Mouse (Mus musculus) MEL (cell line): ENCODE measurements around the gene Tlr7. TPM values are rescaled to one million over a fixed set of nuclear protein-coding genes. Genes with fewer than 3 reads are reported as not detected.

ENCODE experiments used
- DNase-seq: peaks from one replicate; pipeline ENCODE4 v3.0.0; 2011; ENCODE audit warnings: low read depth, low spot score
- H3K27ac ChIP-seq: 2 replicates; pipeline ENCODE4 v1.5.1; 2012; ENCODE audit warnings: low read depth, mild to moderate bottlenecking, control low read depth, low read length, moderate library complexity; ENCODE audit not compliant: control insufficient read depth
- H3K27me3 ChIP-seq, 2 experiments: fragments of 150-350 bp in 1 of 2; sonication (generic) in 1 of 2; 2 replicates each; pipeline ENCODE4 v1.6.1; 2012; ENCODE audit warnings: low read length in 2 of 2, mild to moderate bottlenecking in 2 of 2, improper control_type of control experiment in 1 of 2, moderate library complexity in 1 of 2; ENCODE audit not compliant: insufficient read depth in 2 of 2, control insufficient read depth in 1 of 2
- H3K36me3 ChIP-seq, 2 experiments: 2 replicates each; pipeline ENCODE4 v1.6.1; 2012 to 2014; ENCODE audit warnings: low read length in 2 of 2, improper control_type of control experiment in 1 of 2, inconsistent platforms in 1 of 2, mild to moderate bottlenecking in 1 of 2; ENCODE audit not compliant: insufficient read depth in 2 of 2, control insufficient read depth in 1 of 2
- H3K4me1 ChIP-seq, 2 experiments: fragments of 150-350 bp in 1 of 2; sonication (generic) in 1 of 2; 2 replicates each; pipeline ENCODE4 v1.6.1; 2012; ENCODE audit warnings: low read length in 2 of 2, improper control_type of control experiment in 1 of 2, mild to moderate bottlenecking in 1 of 2; ENCODE audit not compliant: insufficient read depth in 2 of 2, control insufficient read depth in 1 of 2
- H3K4me3 ChIP-seq, 2 experiments: fragments of 150-350 bp in 1 of 2; sonication (generic) in 1 of 2; 2 replicates each; pipeline ENCODE4 v1.5.1; 2012; ENCODE audit warnings: low read depth in 2 of 2, low read length in 2 of 2, mild to moderate bottlenecking in 2 of 2, moderate library complexity in 2 of 2, control low read depth in 1 of 2, improper control_type of control experiment in 1 of 2; ENCODE audit not compliant: control insufficient read depth in 1 of 2, insufficient read depth in 1 of 2
- H3K79me2 ChIP-seq: 2 replicates; pipeline ENCODE4 v1.6.1; 2012; ENCODE audit warnings: mild to moderate bottlenecking, low read length, moderate library complexity; ENCODE audit not compliant: control insufficient read depth, poor library complexity, insufficient read depth
- H3K9ac ChIP-seq: 2 replicates; pipeline ENCODE4 v1.6.1; 2012; ENCODE audit warnings: low read depth, mild to moderate bottlenecking, control low read depth, low read length, moderate library complexity; ENCODE audit not compliant: control insufficient read depth, poor library complexity, severe bottlenecking
- H3K9me3 ChIP-seq: fragments of 150-350 bp; sonication (generic); replicated peaks from 2 replicates; pipeline ENCODE4 v1.6.1; 2012; ENCODE audit warnings: mild to moderate bottlenecking, low read length, improper control_type of control experiment, moderate library complexity; ENCODE audit not compliant: insufficient read depth
- CHD1 ChIP-seq: IDR thresholded peaks from 2 replicates; pipeline ENCODE4 v1.6.1; 2012; ENCODE audit warnings: low read depth, mild to moderate bottlenecking, inconsistent platforms, low read length, improper control_type of control experiment
- E2F4 ChIP-seq: IDR thresholded peaks from 2 replicates; pipeline ENCODE4 v1.6.1; 2011; ENCODE audit warnings: low read depth, low read length, improper control_type of control experiment, borderline replicate concordance
- EP300 ChIP-seq, 2 experiments: IDR thresholded peaks; 2 replicates each; pipeline ENCODE4 v1.6.1; 2011; ENCODE audit warnings: improper control_type of control experiment in 2 of 2, low read length in 2 of 2, low read depth in 1 of 2, mild to moderate bottlenecking in 1 of 2
- ETS1 ChIP-seq: IDR thresholded peaks from 2 replicates; pipeline ENCODE4 v1.6.1; 2012; ENCODE audit warnings: low read depth, mild to moderate bottlenecking, inconsistent platforms, low read length, improper control_type of control experiment, moderate library complexity
- GABPA ChIP-seq: IDR thresholded peaks from 2 replicates; pipeline ENCODE4 v1.6.1; 2012; ENCODE audit warnings: low read depth, mild to moderate bottlenecking, inconsistent platforms, low read length, improper control_type of control experiment, moderate library complexity
- GATA1 ChIP-seq: IDR thresholded peaks from 2 replicates; pipeline ENCODE4 v1.6.1; 2011; ENCODE audit warnings: low read depth, low read length, improper control_type of control experiment
- HCFC1 ChIP-seq: IDR thresholded peaks from 2 replicates; pipeline ENCODE4 v1.6.1; 2012; ENCODE audit warnings: low read depth, mild to moderate bottlenecking, inconsistent platforms, low read length, improper control_type of control experiment, moderate library complexity
- MAX ChIP-seq: IDR thresholded peaks from 2 replicates; pipeline ENCODE4 v1.6.1; 2011; ENCODE audit warnings: low read length, improper control_type of control experiment
- MAZ ChIP-seq: IDR thresholded peaks from 2 replicates; pipeline ENCODE4 v1.6.1; 2012; ENCODE audit warnings: low read depth, mild to moderate bottlenecking, inconsistent platforms, low read length, improper control_type of control experiment
- MYB ChIP-seq: IDR thresholded peaks from 2 replicates; pipeline ENCODE4 v1.6.1; 2011; ENCODE audit warnings: mild to moderate bottlenecking, low read depth, low read length, improper control_type of control experiment
- MYC ChIP-seq: IDR thresholded peaks from 2 replicates; pipeline ENCODE4 v1.6.1; 2011; ENCODE audit warnings: low read depth, mild to moderate bottlenecking, low read length, improper control_type of control experiment, moderate library complexity
- NRF1 ChIP-seq: IDR thresholded peaks from 2 replicates; pipeline ENCODE4 v1.6.1; 2014; ENCODE audit warnings: low read depth, mild to moderate bottlenecking, inconsistent platforms, low read length, improper control_type of control experiment, moderate library complexity; ENCODE audit not compliant: poor library complexity, insufficient read depth, severe bottlenecking
- RAD21 ChIP-seq: IDR thresholded peaks from 2 replicates; pipeline ENCODE4 v1.6.1; 2011; ENCODE audit warnings: mild to moderate bottlenecking, low read depth, low read length, improper control_type of control experiment
- RCOR1 ChIP-seq: IDR thresholded peaks from 2 replicates; pipeline ENCODE4 v1.6.1; 2012; ENCODE audit warnings: low read depth, mild to moderate bottlenecking, inconsistent platforms, low read length, improper control_type of control experiment
- SIN3A ChIP-seq: IDR thresholded peaks from 2 replicates; pipeline ENCODE4 v1.6.1; 2012; ENCODE audit warnings: low read length, improper control_type of control experiment, inconsistent platforms
- UBTF ChIP-seq: IDR thresholded peaks from 2 replicates; pipeline ENCODE4 v1.6.1; 2012; ENCODE audit warnings: low read depth, mild to moderate bottlenecking, inconsistent platforms, low read length, improper control_type of control experiment, moderate library complexity, borderline replicate concordance; ENCODE audit not compliant: insufficient read depth
- USF2 ChIP-seq, 2 experiments: IDR thresholded peaks; 2 replicates each; pipeline ENCODE4 v1.6.1; 2011 to 2012; ENCODE audit warnings: improper control_type of control experiment in 2 of 2, low read length in 2 of 2, borderline replicate concordance in 1 of 2, inconsistent platforms in 1 of 2, low read depth in 1 of 2, mild to moderate bottlenecking in 1 of 2; ENCODE audit not compliant: insufficient read depth in 1 of 2
- ZMIZ1 ChIP-seq: IDR thresholded peaks from 2 replicates; pipeline ENCODE4 v1.6.1; 2012; ENCODE audit warnings: low read depth, mild to moderate bottlenecking, inconsistent platforms, low read length, improper control_type of control experiment, moderate library complexity
- polyA plus RNA-seq, 2 experiments: library from polyadenylated mRNA; stranded (reverse) in 1 of 2; unstranded in 1 of 2; fragments of >175 nt in 1 of 2; fragments of >200 nt in 1 of 2; gene quantifications; 2 replicates each; pipeline versions ENCODE4 v1.2.1 to v1.2.4; 2012; ENCODE audit warnings: low replicate concordance in 2 of 2, low read depth in 1 of 2; ENCODE audit not compliant: insufficient read length in 2 of 2, insufficient read depth in 1 of 2, missing spikeins in 1 of 2
- total RNA-seq: library from RNA; depleted of rRNA; stranded (reverse); fragments of 300-350 nt; gene quantifications from 2 replicates; pipeline ENCODE4 v1.2.3, GENCODE M21; 2012

Gene Tlr7
- total and polyA plus RNA-seq, 3 experiments = not detected

DNA sequence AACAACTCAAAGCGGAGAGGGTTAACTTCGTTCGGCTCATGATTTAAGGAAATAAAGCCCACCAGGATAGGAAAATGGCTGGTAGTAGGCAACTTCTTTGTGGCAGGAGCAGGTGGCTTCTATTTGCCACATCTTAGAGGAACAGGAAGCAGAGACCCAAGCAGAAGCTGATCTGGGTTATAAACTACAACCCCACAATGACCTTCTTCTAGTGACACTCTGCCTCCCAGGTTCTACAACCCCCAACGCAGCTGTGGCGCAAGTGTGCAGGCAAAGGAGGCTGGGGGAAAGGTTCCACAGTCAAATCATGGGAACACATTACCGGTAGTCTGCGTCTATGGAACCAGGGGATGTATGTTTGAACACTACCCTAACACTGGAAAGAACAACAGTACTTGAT is 29.3 kb upstream of the Tlr7 start:
- no peak for TF ChIP-seq HCFC1
- Histone ChIP-seq H3K36me3 (no peaks in the 10 kb centered on the region), H3K9me3 (no peaks in the 10 kb centered on the region), H3K27me3 (no peaks in the 10 kb centered on the region), H3K27ac (no peak overlapping the region), H3K79me2 (no peaks in the 10 kb centered on the region), H3K4me1 (no peaks in the 10 kb centered on the region), H3K9ac (no peak overlapping the region), H3K4me3 (no peak overlapping the region)
- DNase-seq = no peak

DNA sequence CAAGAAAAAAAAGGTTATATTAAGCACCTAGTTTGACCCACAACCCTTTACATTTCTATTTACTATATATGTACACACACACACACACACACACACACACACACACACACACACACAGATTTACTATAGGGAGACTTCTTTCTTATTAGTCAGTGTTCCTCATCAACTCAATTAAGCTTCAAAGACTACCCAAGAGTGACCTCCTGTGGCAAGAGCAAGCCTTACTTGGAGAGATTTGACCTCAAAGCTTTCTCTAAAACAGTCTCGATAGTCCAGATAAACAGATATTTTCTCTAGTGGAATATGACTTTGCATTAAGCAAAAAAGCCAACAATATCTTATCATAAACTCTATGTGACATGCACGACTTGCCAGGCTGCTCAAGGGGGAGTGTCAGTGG is 27.1 kb upstream of the Tlr7 start:
- no peak for DNase-seq
- no peaks in the 10 kb centered on the region for H3K9me3 ChIP-seq
- H3K36me3 ChIP-seq = no peaks in the 10 kb centered on the region
- H3K27me3 ChIP-seq = no peaks in the 10 kb centered on the region
- H3K4me3 ChIP-seq = no peak overlapping the region
- no peak overlapping the region for H3K9ac ChIP-seq
- TF ChIP-seq RAD21 = no peak
- no peak for TF ChIP-seq MYB
- no peaks in the 10 kb centered on the region for H3K4me1 ChIP-seq
- no peak overlapping the region for H3K27ac ChIP-seq
- H3K79me2 ChIP-seq = no peaks in the 10 kb centered on the region

DNA sequence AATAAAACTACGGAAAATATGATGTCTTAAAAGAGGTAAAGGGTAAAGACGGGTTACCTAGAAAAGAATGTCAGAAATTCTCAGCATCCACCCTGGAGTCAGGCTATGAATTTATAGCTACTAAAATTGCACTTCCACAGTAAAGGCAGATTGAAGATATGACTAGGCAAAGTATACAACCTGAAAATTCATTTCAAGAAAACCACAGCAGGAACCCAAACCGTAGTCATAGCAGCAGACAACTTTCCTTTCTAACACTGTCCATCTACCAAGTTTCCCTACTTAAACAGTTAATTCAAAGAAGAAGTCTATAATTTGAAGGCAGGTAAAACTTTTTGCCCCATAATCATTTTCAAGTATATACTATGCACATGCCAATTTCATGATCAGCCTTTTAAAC is 25.6 kb upstream of the Tlr7 start:
- H3K4me1 ChIP-seq = no peaks in the 10 kb centered on the region
- no peak for TF ChIP-seq RCOR1
- TF ChIP-seq E2F4 = no peak
- TF ChIP-seq MYC = no peak
- no peak for TF ChIP-seq NRF1
- no peak for TF ChIP-seq MAZ
- TF ChIP-seq SIN3A = no peak
- no peak for TF ChIP-seq GABPA
- no peak for TF ChIP-seq USF2 (IDR thresholded peaks at IDR 0.05; ENCODE audit: borderline replicate concordance in 1 of 2, insufficient read depth in 1 of 2, low read depth in 1 of 2, low read length in 2 of 2)
- TF ChIP-seq ZMIZ1 = no peak
- TF ChIP-seq CHD1 = no peak
- no peak for TF ChIP-seq MAX
- TF ChIP-seq UBTF = no peak
- TF ChIP-seq MYB = no peak
- no peak for TF ChIP-seq ETS1
- TF ChIP-seq GATA1 = no peak
- no peak for TF ChIP-seq EP300 (IDR thresholded peaks at IDR 0.05; ENCODE audit: low read depth in 1 of 2, low read length in 2 of 2)
- TF ChIP-seq, all 39 proteins: peak for 0
- Histone ChIP-seq H3K4me3 (no peak overlapping the region), H3K36me3 (no peaks in the 10 kb centered on the region), H3K9me3 (no peaks in the 10 kb centered on the region), H3K79me2 (no peaks in the 10 kb centered on the region), H3K9ac (no peak overlapping the region), H3K27me3 (no peaks in the 10 kb centered on the region), H3K27ac (no peak overlapping the region)
- DNase-seq = no peak
